Mouse (Mus musculus) midbrain, embryonic 11.5 days (tissue): ENCODE data around the gene Fgf10. TPM values are rescaled to one million over a fixed set of nuclear protein-coding genes. Genes with fewer than 3 reads are reported as not detected.

Source experiments
- ATAC-seq: fragments of 200-750 bp; cut with Nextera tagmentation; 2 replicates; pipeline ENCODE4 v1.8.0; 2017; ENCODE audit warnings: moderate TSS enrichment, moderate library complexity; ENCODE audit not compliant: low FRiP score
- DNase-seq: peaks from one replicate; pipeline ENCODE4 v3.0.0; 2015; ENCODE audit warnings: low spot score; ENCODE audit errors: missing footprints
- H3K27ac ChIP-seq: fragments of 300-500 bp; sonication (generic); 2 replicates; pipeline ENCODE4 v1.5.1; 2014; ENCODE audit warnings: low read depth, low read length
- H3K27me3 ChIP-seq: fragments of 300-500 bp; sonication (generic); 2 replicates; pipeline ENCODE4 v1.6.1; 2014; ENCODE audit warnings: mild to moderate bottlenecking, low read length, moderate library complexity, mixed read lengths; ENCODE audit not compliant: control insufficient read depth, insufficient read depth
- H3K36me3 ChIP-seq: fragments of 300-500 bp; sonication (generic); 2 replicates; pipeline ENCODE4 v1.6.1; 2014; ENCODE audit warnings: mild to moderate bottlenecking, low read length, moderate library complexity, mixed read lengths; ENCODE audit not compliant: control insufficient read depth, insufficient read depth
- H3K4me1 ChIP-seq: fragments of 300-500 bp; sonication (generic); 2 replicates; pipeline ENCODE4 v1.6.1; 2014; ENCODE audit warnings: low read length; ENCODE audit not compliant: control insufficient read depth, insufficient read depth
- H3K4me2 ChIP-seq: fragments of 300-500 bp; sonication (generic); 2 replicates; pipeline ENCODE4 v1.6.1; 2014; ENCODE audit warnings: mild to moderate bottlenecking, moderate library complexity
- H3K4me3 ChIP-seq: fragments of 300-500 bp; sonication (generic); 2 replicates; pipeline ENCODE4 v1.5.1; 2014; ENCODE audit warnings: low read depth, low read length
- H3K9ac ChIP-seq: fragments of 300-500 bp; sonication (generic); 2 replicates; pipeline ENCODE4 v1.6.1; 2014; ENCODE audit warnings: low read length
- H3K9me3 ChIP-seq: fragments of 300-500 bp; sonication (generic); 2 replicates; pipeline ENCODE4 v1.6.1; 2016; ENCODE audit warnings: low read length; ENCODE audit not compliant: control insufficient read depth
- WGBS: fragments of 180-500 bp; shearing (Covaris S2); extraction: QIAGEN DNeasy Blood & Tissue Kit; methylation state at CpG from one replicate; pipeline ENCODE4 v1.1.7; 2014; 5-methylcytosine and 5-hydroxymethylcytosine counted together
- polyA plus RNA-seq: library from polyadenylated mRNA; unstranded; fragments of >200 nt; fragmentation: Nextera tagmentation; extraction: Ambion mirVana; gene quantifications from 2 replicates; pipeline ENCODE4 v1.2.1, GENCODE M21; 2014

Gene Fgf10
- polyA plus RNA-seq, 1 experiment from 2014 or later = 0.55 TPM

GRCm38 (mm10) chr13:118792198-118792597, 122.6 kb downstream of the Fgf10 start:
- Histone ChIP-seq H3K9ac (no peak overlapping the region), H3K4me3 (no peak overlapping the region), H3K27me3 (no peaks in the 10 kb centered on the region), H3K36me3 (no peaks in the 10 kb centered on the region), H3K4me1 (no peaks in the 10 kb centered on the region), H3K9me3 (no peaks in the 10 kb centered on the region), H3K27ac (no peak overlapping the region), H3K4me2 (no peak overlapping the region)
- 53% methylated on average over 4 of the region's 4 CpGs for WGBS
- no peak for DNase-seq
- no peak for ATAC-seq

DNA sequence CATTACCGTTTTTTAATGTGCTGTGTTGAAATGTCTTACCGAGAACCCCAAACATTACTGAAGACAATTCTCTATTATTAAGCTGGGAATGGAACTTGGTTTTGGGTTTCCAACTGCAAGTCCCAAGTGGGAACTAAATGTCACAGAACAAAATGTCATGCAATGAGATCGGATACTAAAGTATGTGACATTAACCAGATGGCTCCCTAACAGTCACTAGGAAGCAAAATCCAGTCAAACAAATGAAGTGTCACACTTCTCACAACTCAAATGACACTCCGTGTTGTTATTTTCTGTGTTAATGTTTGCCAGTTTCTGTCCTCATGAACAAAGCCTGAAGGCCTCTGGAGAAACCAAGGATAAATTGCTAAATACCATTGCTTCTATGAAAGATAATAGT, 130.6 kb downstream of the Fgf10 start:
- WGBS = 93% methylated on average over 4 of the region's 4 CpGs
- ATAC-seq = no peak
- no peaks in the 10 kb centered on the region for H3K9me3 ChIP-seq

GRCm38 (mm10) chr13:118806662-118807061, 137.1 kb downstream of the Fgf10 start:
- H3K4me1 ChIP-seq = no peaks in the 10 kb centered on the region
- DNase-seq (no peak), ATAC-seq (no peak)
- no peaks in the 10 kb centered on the region for H3K36me3 ChIP-seq
- H3K27me3 ChIP-seq = no peaks in the 10 kb centered on the region
- H3K27ac ChIP-seq = no peak overlapping the region
- H3K9ac ChIP-seq = no peak overlapping the region
- no peak overlapping the region for H3K4me3 ChIP-seq
- 85% methylated on average over 3 of the region's 3 CpGs for WGBS
- no peaks in the 10 kb centered on the region for H3K9me3 ChIP-seq
- no peak overlapping the region for H3K4me2 ChIP-seq

More for the DNA sequence above, 130.6 kb downstream of the Fgf10 start:
- Histone ChIP-seq H3K27me3 (no peaks in the 10 kb centered on the region), H3K4me2 (no peak overlapping the region), H3K4me1 (no peaks in the 10 kb centered on the region), H3K4me3 (no peak overlapping the region), H3K36me3 (no peaks in the 10 kb centered on the region), H3K9ac (no peak overlapping the region), H3K27ac (no peak overlapping the region)
- DNase-seq = no peak

- ATAC-seq = no peak
- H3K27ac ChIP-seq = no peak overlapping the region
These were observed 150.2 kb downstream of the Fgf10 start for GRCm38 (mm10) chr13:118819785-118820184.

GRCm38 (mm10) chr13:118823113-118823512, 153.5 kb downstream of the Fgf10 start:
- DNase-seq (no peak), ATAC-seq (no peak)
- Histone ChIP-seq H3K4me1 (no peaks in the 10 kb centered on the region), H3K9me3 (no peaks in the 10 kb centered on the region), H3K27me3 (no peaks in the 10 kb centered on the region), H3K9ac (no peak overlapping the region), H3K36me3 (no peaks in the 10 kb centered on the region), H3K4me3 (no peak overlapping the region), H3K4me2 (no peak overlapping the region), H3K27ac (no peak overlapping the region)
- WGBS = 85% methylated on average over 2 of the region's 2 CpGs

More at GRCm38 (mm10) chr13:118819785-118820184, 150.2 kb downstream of the Fgf10 start:
- Histone ChIP-seq H3K9ac (no peak overlapping the region), H3K4me1 (no peaks in the 10 kb centered on the region), H3K36me3 (no peaks in the 10 kb centered on the region), H3K27me3 (no peaks in the 10 kb centered on the region), H3K4me3 (no peak overlapping the region), H3K9me3 (no peaks in the 10 kb centered on the region), H3K4me2 (no peak overlapping the region)
- WGBS = 89% methylated on average over 6 of the region's 6 CpGs
- no peak for DNase-seq

DNA sequence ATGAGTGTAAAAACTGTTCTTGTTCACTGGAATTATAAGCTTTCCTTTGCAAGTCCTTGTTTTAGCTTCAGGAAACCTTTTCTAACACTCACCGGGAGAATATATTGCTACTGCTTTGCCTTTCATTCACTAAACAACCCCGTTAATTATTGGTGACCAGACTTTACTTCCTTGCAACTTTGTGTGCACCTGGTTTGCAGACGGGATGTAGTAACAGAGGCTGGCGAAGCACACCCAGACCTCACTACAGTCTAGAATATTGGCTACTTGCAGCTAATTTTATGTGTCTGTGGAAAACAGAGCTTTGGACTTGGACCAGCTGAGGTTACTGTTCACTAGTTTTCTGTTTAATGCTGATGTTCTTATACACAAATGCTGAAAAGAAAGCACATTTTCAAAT, 155.5 kb downstream of the Fgf10 start:
- Histone ChIP-seq H3K9ac (no peak overlapping the region), H3K4me2 (no peak overlapping the region), H3K9me3 (no peaks in the 10 kb centered on the region), H3K27ac (no peak overlapping the region), H3K27me3 (no peaks in the 10 kb centered on the region), H3K4me1 (no peaks in the 10 kb centered on the region), H3K4me3 (no peak overlapping the region), H3K36me3 (no peaks in the 10 kb centered on the region)
- ATAC-seq (no peak), DNase-seq (no peak)
- 90% methylated on average over 4 of the region's 4 CpGs for WGBS

DNA sequence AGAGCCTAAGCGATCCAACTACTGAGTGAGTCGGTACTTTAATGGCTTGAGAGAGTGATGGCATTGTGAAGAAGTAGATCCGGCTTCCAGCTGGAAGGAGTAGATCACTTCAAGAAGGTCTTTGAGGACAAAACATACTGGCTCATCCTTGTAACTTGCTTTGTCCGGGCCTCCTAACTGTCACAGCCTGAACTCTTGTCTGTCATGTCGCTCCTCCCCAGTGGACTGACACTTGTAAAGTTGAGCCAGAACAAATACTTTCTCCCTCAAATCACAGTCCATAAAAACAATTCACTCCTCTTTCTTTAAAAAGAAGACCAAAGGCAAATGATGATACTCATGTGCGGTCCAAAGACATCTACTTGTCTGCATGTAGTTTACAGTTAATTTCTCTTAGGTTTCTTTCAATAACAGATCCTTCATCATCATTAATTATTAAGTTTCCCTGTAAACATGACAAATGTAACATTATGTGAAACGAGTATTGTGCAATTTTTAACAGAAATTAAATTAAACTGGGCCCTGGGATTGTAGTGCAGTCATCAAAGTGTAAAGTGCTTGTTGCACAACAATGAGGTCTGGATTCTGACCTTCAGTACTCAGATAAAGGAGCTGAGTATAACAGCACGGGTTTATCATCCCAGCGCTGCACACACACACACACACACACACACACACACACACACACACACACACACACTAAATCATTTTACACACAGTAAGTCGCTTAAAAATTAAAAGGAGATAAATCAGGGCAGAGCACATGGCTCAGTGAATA, 159.2 kb downstream of the Fgf10 start:
- H3K36me3 ChIP-seq = no peaks in the 10 kb centered on the region
- ATAC-seq (no peak), DNase-seq (no peak)
- no peaks in the 10 kb centered on the region for H3K4me1 ChIP-seq
- H3K4me2 ChIP-seq = no peak overlapping the region
- H3K9me3 ChIP-seq = no peaks in the 10 kb centered on the region
- no peak overlapping the region for H3K27ac ChIP-seq
- WGBS = 90% methylated on average over 10 of the region's 10 CpGs
- H3K4me3 ChIP-seq = no peak overlapping the region
- no peak overlapping the region for H3K9ac ChIP-seq
- H3K27me3 ChIP-seq = no peaks in the 10 kb centered on the region

- DNase-seq (no peak), ATAC-seq (no peak)
- Histone ChIP-seq H3K27me3 (no peaks in the 10 kb centered on the region), H3K9me3 (no peaks in the 10 kb centered on the region), H3K9ac (no peak overlapping the region), H3K4me3 (no peak overlapping the region), H3K4me2 (no peak overlapping the region), H3K36me3 (no peaks in the 10 kb centered on the region), H3K4me1 (no peaks in the 10 kb centered on the region), H3K27ac (no peak overlapping the region)
These were observed 164.4 kb downstream of the Fgf10 start for GRCm38 (mm10) chr13:118834021-118834420.

DNA sequence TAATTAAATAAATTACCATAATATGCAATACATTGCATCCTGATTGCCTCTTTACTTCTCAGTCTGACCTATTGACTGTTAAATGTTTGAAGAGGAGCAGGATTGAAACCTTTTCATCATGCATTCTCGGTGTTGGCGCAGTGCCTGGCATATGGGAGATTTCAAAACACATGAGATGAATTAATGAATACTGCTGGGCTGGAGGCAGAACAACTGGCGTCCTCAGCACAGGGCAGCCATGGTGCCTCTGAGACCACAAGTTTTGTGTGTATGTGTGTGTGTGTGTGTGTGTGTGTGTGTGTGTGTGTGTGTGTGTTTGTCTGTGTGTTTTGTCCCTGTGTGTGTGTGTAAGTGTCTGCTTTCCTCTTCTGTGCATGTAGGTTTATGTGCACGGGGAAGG, 165.5 kb downstream of the Fgf10 start:
- DNase-seq (no peak), ATAC-seq (no peak)
- Histone ChIP-seq H3K9me3 (no peaks in the 10 kb centered on the region), H3K4me3 (no peak overlapping the region), H3K36me3 (no peaks in the 10 kb centered on the region), H3K9ac (no peak overlapping the region), H3K4me2 (no peak overlapping the region), H3K27me3 (no peaks in the 10 kb centered on the region), H3K4me1 (no peaks in the 10 kb centered on the region), H3K27ac (no peak overlapping the region)
- WGBS = 72% methylated on average over 4 of the region's 4 CpGs
